Mouse (Mus musculus) midbrain, postnatal 0 days (tissue): ENCODE results near the gene Orai3. TPM values are rescaled to one million over a fixed set of nuclear protein-coding genes. Genes with fewer than 3 reads are reported as not detected.
"Not testable (repeated sequence)": the region's sequence is repeated elsewhere in the genome, so short reads cannot be mapped to it uniquely, and the experiment has no call there.

ENCODE experiments used
- ATAC-seq: fragments of 200-750 bp; cut with Nextera tagmentation; 2 replicates; pipeline ENCODE4 v1.8.0; 2017; ENCODE audit warnings: moderate number of reproducible peaks, mild to moderate bottlenecking, moderate TSS enrichment, moderate library complexity; ENCODE audit not compliant: low FRiP score
- DNase-seq: peaks from one replicate; pipeline ENCODE4 v3.0.0-alpha.2; 2015; ENCODE audit warnings: low spot score
- H3K27ac ChIP-seq: fragments of 300-500 bp; sonication (generic); 2 replicates; pipeline ENCODE4 v1.5.1; 2014; ENCODE audit warnings: low read depth, mild to moderate bottlenecking, low read length, mixed read lengths
- H3K27me3 ChIP-seq: fragments of 300-500 bp; sonication (generic); 2 replicates; pipeline ENCODE4 v1.6.1; 2014; ENCODE audit warnings: low read length, control low read depth, mixed read lengths; ENCODE audit not compliant: insufficient read depth
- H3K36me3 ChIP-seq: fragments of 300-500 bp; sonication (generic); 2 replicates; pipeline ENCODE4 v1.6.1; 2014; ENCODE audit warnings: low read length, control low read depth, mixed read lengths; ENCODE audit not compliant: insufficient read depth
- H3K4me1 ChIP-seq: fragments of 300-500 bp; sonication (generic); 2 replicates; pipeline ENCODE4 v1.6.1; 2014; ENCODE audit warnings: mild to moderate bottlenecking, control low read depth, antibody characterized with exemption, low read length, mixed read lengths; ENCODE audit not compliant: insufficient read depth
- H3K4me2 ChIP-seq: fragments of 300-500 bp; sonication (generic); 2 replicates; pipeline ENCODE4 v1.6.1; 2014; ENCODE audit warnings: low read depth, mild to moderate bottlenecking, low read length, mixed read lengths; ENCODE audit not compliant: poor library complexity, severe bottlenecking
- H3K4me3 ChIP-seq: fragments of 300-500 bp; sonication (generic); 2 replicates; pipeline ENCODE4 v1.5.1; 2014; ENCODE audit warnings: low read depth, mild to moderate bottlenecking, low read length, moderate library complexity
- H3K9ac ChIP-seq: fragments of 300-500 bp; sonication (generic); replicated peaks from 2 replicates; pipeline ENCODE4 v1.6.1; 2014; ENCODE audit warnings: mild to moderate bottlenecking, low read length, moderate library complexity, mixed read lengths; ENCODE audit not compliant: poor library complexity, severe bottlenecking
- H3K9me3 ChIP-seq: fragments of 300-500 bp; sonication (generic); 2 replicates; pipeline ENCODE4 v1.6.1; 2016; ENCODE audit warnings: low read length, control low read depth
- CTCF ChIP-seq: IDR thresholded peaks from 2 replicates; pipeline ENCODE4 v1.5.1; 2016; ENCODE audit warnings: antibody characterized with exemption, mild to moderate bottlenecking
- WGBS: fragments of 180-500 bp; shearing (Covaris S2); extraction: QIAGEN DNeasy Blood & Tissue Kit; methylation state at CpG from one replicate; pipeline ENCODE4 v1.1.7; 2014; 5-methylcytosine and 5-hydroxymethylcytosine counted together
- polyA plus RNA-seq: library from polyadenylated mRNA; unstranded; fragments of >200 nt; fragmentation: Nextera tagmentation; extraction: Ambion mirVana; gene quantifications from 2 replicates; pipeline ENCODE4 v1.2.1, GENCODE M21; 2015
- total RNA-seq: library from RNA; depleted of rRNA; stranded (reverse); fragments of >200 nt; gene quantifications from 2 replicates; pipeline ENCODE4 v1.2.3, GENCODE M21; 2014; rRNA removed

Gene Orai3
- total RNA-seq (14.8 and 17.6 TPM in 2 replicates), polyA plus RNA-seq (9.9 and 10.0 TPM in 2 replicates)

- no peaks in the 10 kb centered on the region for H3K27me3 ChIP-seq
- no peaks in the 10 kb centered on the region; the same call in 1 of the 2 replicates for H3K4me1 ChIP-seq
- DNase-seq (peak; percentile 80), ATAC-seq (peak; percentile 63)
- H3K9ac ChIP-seq, result peak within 1 kb of the TSS; percentile 73
- WGBS, result under 1% methylated on average over 24 of the region's 24 CpGs
- peak within 1 kb of the TSS; percentile 83 for H3K4me2 ChIP-seq
- H3K4me3 ChIP-seq, result peak within 1 kb of the TSS; percentile 47
- H3K9me3 ChIP-seq, result no peaks in the 10 kb centered on the region
- H3K36me3 ChIP-seq, result peaks cover 33% of the 10 kb centered on the region
- peak within 1 kb of the TSS; percentile 76 for H3K27ac ChIP-seq
- no peak for TF ChIP-seq CTCF
Observed at GRCm38 (mm10) chr7:127769651-127770038, at the start of gene Orai3. Gene Orai3 (plus strand): TSS chr7:127769815.

- TF ChIP-seq CTCF, result no peak
- no peak overlapping the region for H3K4me3 ChIP-seq
- no peak overlapping the region for H3K27ac ChIP-seq
- ATAC-seq, result no peak
- no peaks in the 10 kb centered on the region for H3K36me3 ChIP-seq
- 36% methylated on average over 2 of the region's 2 CpGs for WGBS
- H3K4me2 ChIP-seq, result no peak overlapping the region
- no peak overlapping the region for H3K9ac ChIP-seq
- H3K4me1 ChIP-seq, result no peaks in the 10 kb centered on the region
- no peaks in the 10 kb centered on the region for H3K9me3 ChIP-seq
- H3K27me3 ChIP-seq, result no peaks in the 10 kb centered on the region
- DNase-seq, result no peak
Observed at GRCm38 (mm10) chr7:127725490-127725889, 44.1 kb upstream of the Orai3 start.

- Histone ChIP-seq H3K36me3 (no peaks in the 10 kb centered on the region), H3K4me3 (no peak overlapping the region), H3K9me3 (no peaks in the 10 kb centered on the region), H3K27me3 (no peaks in the 10 kb centered on the region), H3K4me1 (no peaks in the 10 kb centered on the region), H3K9ac (no peak overlapping the region), H3K27ac (no peak overlapping the region), H3K4me2 (no peak overlapping the region)
- TF ChIP-seq CTCF, result no peak
- ATAC-seq, result no peak
- no peak for DNase-seq
- 51% methylated on average over 6 of the region's 6 CpGs for WGBS
Observed at GRCm38 (mm10) chr7:127725924-127726323, 43.7 kb upstream of the Orai3 start.

DNA sequence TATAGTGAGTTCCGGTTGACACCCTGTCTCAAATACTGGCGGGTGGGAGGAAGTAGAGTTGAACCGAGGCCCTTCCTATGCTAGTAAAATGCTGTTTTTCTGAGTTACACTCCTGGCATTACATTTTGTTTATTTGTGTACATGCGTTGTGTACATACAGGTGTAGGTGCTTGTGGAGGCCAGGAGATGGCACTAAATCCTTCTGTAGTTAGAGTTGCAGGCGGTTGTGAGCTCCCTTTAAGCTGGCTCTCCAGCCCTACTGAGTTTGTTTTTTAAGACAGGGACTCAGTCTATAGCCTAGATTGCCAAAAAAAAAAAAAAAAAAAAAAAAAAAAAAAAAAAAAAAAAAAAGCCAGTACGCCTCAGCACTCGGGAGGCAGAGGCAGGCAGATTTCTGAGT is 41.7 kb upstream of the Orai3 start:
- 88% methylated on average over 7 of the region's 7 CpGs for WGBS
- ATAC-seq (no peak), DNase-seq (no peak)
- no peaks in the 10 kb centered on the region for H3K4me1 ChIP-seq
- H3K9me3 ChIP-seq, result no peaks in the 10 kb centered on the region
- H3K9ac ChIP-seq, result no peak overlapping the region
- TF ChIP-seq CTCF, result no peak
- no peak overlapping the region for H3K27ac ChIP-seq
- H3K27me3 ChIP-seq, result no peaks in the 10 kb centered on the region
- H3K4me2 ChIP-seq, result no peak overlapping the region
- no peaks in the 10 kb centered on the region for H3K36me3 ChIP-seq
- no peak overlapping the region for H3K4me3 ChIP-seq

- no peak overlapping the region for H3K4me2 ChIP-seq
- 70% methylated on average over 4 of the region's 4 CpGs for WGBS
- H3K9me3 ChIP-seq, result no peaks in the 10 kb centered on the region
- ATAC-seq (no peak), DNase-seq (no peak)
- no peaks in the 10 kb centered on the region for H3K4me1 ChIP-seq
- TF ChIP-seq CTCF, result no peak
- no peaks in the 10 kb centered on the region for H3K36me3 ChIP-seq
- H3K27ac ChIP-seq, result no peak overlapping the region
- no peaks in the 10 kb centered on the region for H3K27me3 ChIP-seq
- no peak overlapping the region for H3K4me3 ChIP-seq
- no peak overlapping the region for H3K9ac ChIP-seq
Observed at GRCm38 (mm10) chr7:127730170-127730569, 39.4 kb upstream of the Orai3 start.

DNA sequence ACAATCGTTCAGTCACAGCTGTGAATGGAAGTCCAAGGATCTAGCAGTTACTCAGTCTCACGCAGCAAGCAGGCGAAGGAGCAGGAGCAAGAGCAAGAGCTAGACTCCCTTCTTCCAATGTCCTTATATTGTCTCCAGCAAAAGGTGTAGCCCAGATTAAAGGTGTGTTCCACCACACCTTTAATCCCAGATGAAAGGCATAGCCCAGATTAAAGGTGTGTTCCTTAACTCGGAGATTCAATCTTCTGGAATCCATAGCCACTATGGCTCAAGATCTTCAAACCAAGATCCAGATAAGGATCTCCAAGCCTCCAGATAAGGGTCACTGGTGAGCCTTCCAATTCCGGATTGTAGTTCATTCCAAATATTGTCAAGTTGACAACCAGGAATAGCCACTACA is 37.5 kb upstream of the Orai3 start, which contains the start of gene Ctf2:
TSS of gene Ctf2 (minus strand) at position 101 of the 400 bp plus-strand sequence.
- no CpG with 5 or more reads among the region's 5 CpGs for WGBS
- not testable (repeated sequence) for H3K4me3 ChIP-seq, H3K36me3 ChIP-seq, H3K27me3 ChIP-seq, DNase-seq, H3K27ac ChIP-seq, H3K9ac ChIP-seq, ATAC-seq, H3K4me1 ChIP-seq, H3K4me2 ChIP-seq, H3K9me3 ChIP-seq
